Mouse (Mus musculus) bone marrow, adult 2 months (tissue): ENCODE data around the gene Amdhd1.

Source experiments
- CTCF ChIP-seq: fragments of 200-500 bp; IDR thresholded peaks from 2 replicates; pipeline ENCODE4 v1.5.1; 2011; ENCODE audit warnings: low read length, control low read depth; ENCODE audit not compliant: control insufficient read depth, insufficient read depth
- POLR2A ChIP-seq: fragments of 200-500 bp; IDR thresholded peaks from 2 replicates; pipeline ENCODE4 v1.6.1; 2011; ENCODE audit warnings: low read depth, mild to moderate bottlenecking, control low read depth, low read length, borderline replicate concordance; ENCODE audit not compliant: control insufficient read depth

DNA sequence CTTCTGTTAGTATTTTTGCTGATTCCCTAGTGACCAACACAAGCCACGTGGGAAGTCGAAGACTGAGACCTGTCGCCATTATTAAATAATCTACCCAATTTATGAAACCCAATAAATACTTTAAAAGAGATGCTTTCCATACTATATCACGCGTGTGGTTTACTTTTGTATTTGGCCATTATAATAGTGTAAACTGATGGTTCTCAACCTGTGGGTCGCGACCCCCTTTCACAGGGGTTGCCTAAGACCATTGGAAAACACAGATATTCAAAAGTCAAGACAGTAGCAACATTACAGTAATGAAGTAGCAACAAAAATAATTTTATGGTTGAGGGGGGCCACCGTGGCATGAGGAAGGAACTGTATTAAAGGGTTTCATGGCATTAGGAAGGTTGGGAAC is 20.7 kb downstream of the Amdhd1 start:
- TF ChIP-seq CTCF (no peak), POLR2A (no peak)
